Mouse (Mus musculus) kidney, postnatal 36 days (tissue): ENCODE results near the gene Tesk1.

Experiments
- DNase-seq, 2 experiments: peaks; one replicate each; pipeline ENCODE4 v3.0.0; 2021 to 2022; ENCODE audit warnings: mixed read lengths in 2 of 2

Gene Tesk1

GRCm38 (mm10) chr4:43441639-43442038 lies at the start of gene Tesk1:
Tesk1 (plus strand) TSS chr4:43441939.
- no peak for DNase-seq

DNA sequence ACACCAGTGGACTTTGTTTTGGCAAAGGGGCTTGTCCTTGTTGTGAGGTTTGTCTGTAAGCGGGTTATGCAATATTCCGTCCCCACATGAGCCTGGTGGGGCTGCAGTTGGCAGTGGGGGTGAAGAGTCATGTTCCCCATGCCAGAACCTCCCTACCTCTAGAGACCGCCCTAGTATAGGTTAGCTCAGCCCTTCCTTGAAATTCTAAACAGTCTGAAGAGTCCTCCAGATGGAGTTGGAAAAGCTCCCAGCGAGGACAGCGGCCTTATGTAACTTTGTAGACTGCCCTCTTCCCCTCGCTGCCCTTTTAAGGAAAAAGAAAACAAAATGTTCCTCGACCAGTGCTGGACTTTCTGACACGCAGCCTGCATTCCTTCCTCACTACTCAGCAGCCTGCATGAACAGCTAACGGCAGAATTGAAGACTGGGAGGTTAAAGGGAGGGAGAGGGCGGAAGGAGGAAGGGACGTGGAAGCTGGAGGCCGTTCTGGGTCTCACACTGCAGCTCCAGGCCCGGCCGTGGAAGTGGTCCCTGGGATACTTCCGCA lies 47.3 kb upstream of the Tesk1 start:
- DNase-seq, result peak; percentile 85 to 96

- no peak for DNase-seq
Observed at GRCm38 (mm10) chr4:43395147-43395546, 46.6 kb upstream of the Tesk1 start.

GRCm38 (mm10) chr4:43395836-43396235 lies 45.9 kb upstream of the Tesk1 start:
- no peak for DNase-seq

DNA sequence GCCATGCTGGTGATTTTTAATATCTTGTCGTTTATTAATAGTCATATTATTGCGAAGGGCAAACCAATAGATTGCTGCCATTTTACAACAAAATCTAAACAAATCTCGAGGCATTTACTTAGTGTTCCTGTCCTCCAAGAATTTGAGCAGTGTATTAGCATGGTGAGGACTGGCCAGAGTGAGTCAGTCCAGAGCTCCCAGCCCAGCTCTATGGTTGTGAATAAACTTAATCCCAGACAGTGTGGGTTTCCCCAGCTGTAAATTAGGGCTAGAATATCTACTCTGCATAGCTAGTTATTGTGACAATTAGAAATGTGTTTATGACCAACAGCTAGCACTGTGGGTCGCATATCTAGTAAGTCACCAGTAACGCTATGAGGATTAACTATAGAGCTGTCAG lies 45.4 kb upstream of the Tesk1 start:
- no peak for DNase-seq

DNA sequence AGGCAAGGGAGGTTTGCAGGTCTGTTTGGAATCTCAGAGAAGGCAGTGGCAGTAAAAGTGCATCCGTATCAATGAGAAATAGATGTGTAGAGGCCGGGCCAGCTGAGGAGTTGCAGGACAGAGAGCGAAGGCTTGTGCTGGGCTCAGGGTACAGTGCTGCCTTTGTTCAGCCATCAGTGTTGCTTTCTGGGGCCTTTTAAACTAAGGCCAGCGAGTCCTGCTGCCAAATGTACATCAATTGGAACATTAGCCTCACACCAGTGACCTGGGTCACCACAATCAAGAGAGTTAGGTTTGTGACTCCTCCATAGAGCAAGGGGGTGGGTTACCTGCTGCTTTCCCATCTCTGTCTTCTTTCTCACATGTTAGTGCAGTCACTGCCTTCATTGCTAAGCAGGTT lies 43.7 kb upstream of the Tesk1 start:
- no peak for DNase-seq

DNA sequence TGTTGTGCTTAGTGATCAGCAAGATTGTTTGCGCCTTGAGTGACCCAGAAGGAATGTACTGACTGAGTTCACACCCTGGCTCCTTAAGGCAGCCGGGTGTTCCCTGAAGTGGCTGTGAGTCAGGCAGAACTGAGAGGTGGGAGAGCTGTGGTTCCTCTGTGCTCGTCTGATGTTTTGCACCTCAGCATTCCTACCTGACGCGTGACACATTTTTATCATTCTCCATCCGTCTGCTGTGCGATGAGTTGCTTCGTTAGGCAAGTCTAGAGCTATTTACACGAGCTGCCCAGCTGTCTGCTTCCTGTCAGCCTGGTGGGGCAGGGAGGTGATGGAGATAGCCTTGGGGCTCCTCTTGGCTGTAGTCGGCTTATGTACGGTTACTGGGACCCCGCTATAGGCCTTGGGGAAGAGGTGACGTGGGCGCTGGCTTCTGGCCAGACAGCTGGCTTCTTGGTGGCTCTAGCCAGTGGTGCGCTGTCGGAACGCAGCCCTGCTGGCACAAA lies 42.9 kb upstream of the Tesk1 start:
- peak in 1 of 2 experiments; percentile 71 for DNase-seq

- DNase-seq, result peak; percentile 41 to 69
Observed at GRCm38 (mm10) chr4:43399391-43400131, 42.2 kb upstream of the Tesk1 start.

DNA sequence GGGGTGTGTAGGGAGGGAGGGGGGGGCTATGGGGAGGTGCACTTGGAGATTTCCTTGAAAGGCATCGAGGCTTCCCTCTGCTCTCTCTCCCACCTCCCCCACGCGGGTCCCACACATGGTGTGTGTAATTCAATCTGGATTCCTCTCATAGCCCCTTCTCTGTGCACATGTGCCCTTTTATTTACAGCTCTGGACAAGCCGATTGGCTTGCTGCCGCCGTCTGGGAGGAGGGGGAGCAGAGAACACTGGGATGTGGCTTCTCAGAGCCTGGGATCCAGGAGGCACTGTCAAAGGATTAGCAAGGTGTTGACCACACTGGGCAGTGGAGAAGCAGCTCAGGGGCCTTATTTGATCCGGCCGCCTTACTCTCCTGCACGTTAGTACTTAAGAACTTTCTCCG lies 40.8 kb upstream of the Tesk1 start:
- no peak for DNase-seq

DNA sequence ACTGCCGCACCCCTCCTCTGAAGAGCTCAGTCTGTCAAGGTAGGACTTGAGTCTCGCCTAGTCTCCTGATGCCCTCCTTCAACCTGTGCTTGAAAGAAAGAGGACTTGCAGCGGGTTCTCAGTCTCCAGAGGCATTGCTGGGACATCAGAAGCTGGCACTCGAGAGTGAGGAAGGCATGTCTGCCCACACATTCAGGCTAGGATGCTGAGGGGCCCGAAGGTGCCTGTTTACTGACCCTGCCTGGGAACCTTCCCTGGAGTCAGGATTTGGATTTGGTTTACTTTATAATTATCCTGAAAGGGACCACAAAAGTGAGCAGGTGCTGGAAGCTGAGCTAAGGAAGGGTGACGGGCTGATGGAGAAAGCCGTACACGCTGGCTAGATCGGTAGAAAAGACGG lies 40.3 kb upstream of the Tesk1 start:
- DNase-seq, result no peak

DNA sequence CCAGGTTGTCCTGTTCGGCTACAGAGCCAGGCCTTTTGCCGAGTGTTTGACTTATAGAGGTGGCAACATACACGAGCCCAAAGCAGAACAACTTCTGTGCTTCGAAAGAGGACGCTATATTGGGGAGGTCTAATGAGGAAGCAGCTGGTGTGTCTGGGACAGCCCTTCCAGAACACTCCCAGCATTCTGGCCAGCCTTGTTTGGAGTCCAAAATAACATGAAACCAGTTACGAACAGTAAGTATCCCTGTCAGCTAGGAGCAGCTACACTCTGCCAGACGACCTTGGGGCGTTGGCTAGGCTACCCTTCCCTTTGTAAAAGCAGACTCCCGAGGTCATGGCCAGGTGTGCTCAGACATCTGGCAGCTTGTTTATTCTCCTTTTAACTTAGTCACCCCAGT lies 39.5 kb upstream of the Tesk1 start:
- no peak for DNase-seq

DNA sequence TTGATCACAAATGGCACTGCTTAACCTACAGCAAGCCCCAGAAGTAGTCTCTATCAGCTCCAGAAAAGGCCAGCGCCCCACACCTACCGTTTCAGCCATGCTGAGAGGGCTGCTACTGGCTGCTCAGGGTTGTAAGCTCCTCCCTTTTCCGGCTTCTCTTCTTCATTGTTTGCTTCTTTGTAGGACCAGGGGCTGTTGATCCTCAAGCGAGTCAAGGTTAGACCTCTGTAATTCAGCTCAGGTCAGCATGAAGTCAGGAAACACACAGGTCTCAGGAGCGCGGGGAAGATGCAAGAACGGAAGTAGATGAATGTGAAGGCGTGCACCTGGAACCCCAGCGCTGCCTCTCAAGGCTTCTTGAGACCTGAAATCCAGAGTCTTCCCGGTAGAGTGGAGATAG lies 37.0 kb upstream of the Tesk1 start:
- DNase-seq, result no peak

GRCm38 (mm10) chr4:43406162-43406971 lies 35.4 kb upstream of the Tesk1 start:
- DNase-seq, result peak; percentile 87 to 92

- DNase-seq, result no peak
Observed at GRCm38 (mm10) chr4:43407071-43407920, 34.4 kb upstream of the Tesk1 start.

DNA sequence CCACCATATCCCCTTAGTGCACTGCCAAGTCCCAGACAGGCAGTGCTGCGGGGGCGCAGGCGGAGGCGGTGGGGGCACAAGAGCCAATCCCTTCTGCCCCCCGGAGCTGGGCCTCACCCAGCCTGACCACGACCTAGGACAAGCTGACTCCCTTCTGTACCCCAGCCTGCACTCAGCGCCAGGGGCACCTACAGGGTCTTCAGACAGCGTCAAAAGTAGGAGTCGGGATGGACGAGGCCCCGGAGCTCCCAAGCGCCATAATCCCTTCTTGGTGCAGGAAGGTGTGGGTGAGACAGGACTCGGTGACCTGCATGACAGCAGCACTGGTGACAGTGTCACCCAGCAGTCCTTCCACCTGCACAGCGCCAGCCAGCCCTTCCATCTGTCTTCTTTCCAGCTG lies 27.0 kb upstream of the Tesk1 start:
- no peak for DNase-seq

GRCm38 (mm10) chr4:43415221-43416070 lies 26.3 kb upstream of the Tesk1 start:
- peak in 1 of 2 experiments; percentile 16 for DNase-seq

- DNase-seq, result no peak
Observed at GRCm38 (mm10) chr4:43416071-43416490, 25.7 kb upstream of the Tesk1 start.

DNA sequence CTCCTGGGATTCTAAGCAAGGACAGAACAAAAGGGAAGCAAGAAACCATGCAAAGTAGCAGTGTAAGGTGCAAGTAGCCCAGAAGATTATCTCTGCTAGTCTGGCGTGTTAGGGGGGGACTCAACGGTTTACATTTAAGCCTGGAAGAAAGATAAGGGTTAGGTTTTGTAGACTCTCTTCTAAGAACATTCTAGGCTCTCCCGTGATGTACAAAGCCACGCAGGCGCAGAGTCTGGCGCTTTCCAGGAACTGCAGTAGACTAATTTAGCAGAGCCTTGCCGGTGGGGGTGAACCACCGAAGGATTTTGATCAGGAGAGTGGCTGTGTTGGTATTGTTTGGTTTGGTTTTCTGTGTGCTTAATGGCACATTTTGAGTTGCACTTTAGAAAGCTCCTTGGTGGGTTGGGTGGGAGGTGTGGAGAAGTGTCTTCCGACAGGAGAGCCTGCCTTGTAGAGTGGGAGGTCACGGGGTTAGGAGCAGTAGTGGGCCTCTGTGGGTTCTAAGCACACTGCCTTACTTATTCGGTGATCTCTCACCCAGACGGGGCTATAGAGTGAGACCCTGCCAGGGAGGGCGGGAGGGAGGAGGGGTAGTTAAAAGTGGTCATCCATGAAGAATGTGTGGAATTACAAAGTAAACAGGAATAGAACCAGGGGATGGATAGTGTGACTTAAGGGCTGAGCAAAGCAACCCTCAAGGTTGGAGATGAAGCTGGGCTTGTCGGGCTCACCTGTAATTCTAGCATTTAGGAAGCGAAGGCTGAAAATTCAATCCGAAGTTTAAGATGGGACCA lies 24.3 kb upstream of the Tesk1 start:
- DNase-seq, result peak in 1 of 2 experiments; percentile 23

- DNase-seq, result peak in 1 of 2 experiments; percentile 2
Observed at GRCm38 (mm10) chr4:43418450-43418849, 23.3 kb upstream of the Tesk1 start.

- DNase-seq, result peak; percentile 78 to 84
Observed at GRCm38 (mm10) chr4:43418973-43419656, 22.6 kb upstream of the Tesk1 start.
